Mouse (Mus musculus): ENCODE measurements around the gene Tsen54. TPM values are rescaled to one million over a fixed set of nuclear protein-coding genes. Genes with fewer than 3 reads are reported as not detected.
"Not testable (repeated sequence)": the region's sequence is repeated elsewhere in the genome, so short reads cannot be mapped to it uniquely, and the experiment has no call there.

Tsen54 gene
- total RNA-seq, 2 experiments from 2014 or later = 12.5 to 12.7 TPM

DNA sequence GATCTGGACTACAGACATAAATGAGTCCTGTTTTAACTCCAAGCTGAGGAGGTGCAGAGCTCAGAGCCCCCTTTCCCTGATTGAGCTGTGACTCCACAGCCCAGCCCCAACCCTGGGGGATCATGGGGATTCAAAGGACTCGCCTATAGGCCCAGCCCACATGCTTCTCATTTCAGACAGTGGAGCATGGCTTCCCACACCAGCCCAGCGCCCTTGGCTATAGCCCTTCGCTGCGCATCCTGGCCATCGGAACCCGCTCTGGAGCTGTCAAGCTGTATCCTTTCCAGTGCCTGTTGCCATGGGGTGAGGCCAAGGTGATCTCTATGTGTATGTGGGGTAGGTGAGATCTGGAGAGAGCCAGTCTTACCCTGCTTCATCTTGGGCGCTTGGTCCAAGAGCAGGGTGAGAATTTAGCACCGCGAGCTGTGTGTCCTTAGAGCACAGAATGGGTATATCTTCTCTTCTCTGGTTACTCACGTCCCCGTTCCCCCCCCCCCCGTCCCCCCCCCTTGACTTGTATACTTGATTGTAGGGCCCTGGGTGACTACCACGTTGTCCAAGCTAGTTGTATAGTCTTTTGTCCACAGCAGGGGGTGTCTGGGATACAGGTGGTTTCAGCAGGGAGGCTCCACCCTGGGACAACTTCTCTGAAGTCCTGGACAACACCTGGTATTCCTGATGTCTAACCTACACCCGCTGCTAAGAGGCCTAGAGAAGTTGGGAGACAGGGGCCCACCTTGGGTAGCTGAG, 28.8 kb downstream of the Tsen54 start:
- DNase-seq (ENCODE audit: low spot score in 2 of 2) = no peak
- intact Hi-C loops (cut with DNase I) = loop anchor here (10.0 kb wide), 1 partner anchor 141 kb away; no protein-coding TSS in a partner anchor

DNA sequence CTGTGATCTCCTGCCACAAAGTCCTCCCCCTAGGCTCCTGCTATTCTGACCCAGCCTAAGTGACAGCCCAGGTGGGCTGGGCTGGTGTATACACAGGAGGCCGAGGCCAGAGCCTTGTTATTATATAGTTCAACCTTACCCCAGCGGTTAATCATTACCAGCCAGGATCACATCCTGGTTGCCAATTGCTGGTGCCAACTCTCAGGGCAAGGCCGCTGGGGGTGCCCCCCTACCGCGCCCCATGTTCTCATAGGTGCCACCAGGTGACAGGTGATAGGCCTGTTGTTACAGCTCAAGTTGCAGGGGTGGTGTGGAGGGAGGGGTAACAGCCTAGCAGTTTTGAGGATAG, 29.3 kb downstream of the Tsen54 start:
- intact Hi-C loops (cut with DNase I) = loop anchor here (10.0 kb wide), 1 partner anchor 141 kb away; no protein-coding TSS in a partner anchor
- DNase-seq (ENCODE audit: low spot score in 2 of 2) = no peak

GRCm38 (mm10) chr11:115844240-115844639, 29.7 kb downstream of the Tsen54 start:
- no peak for DNase-seq (ENCODE audit: low spot score in 2 of 2)
- intact Hi-C loops (cut with DNase I) = loop anchor here (10.0 kb wide), 1 partner anchor 141 kb away; no protein-coding TSS in a partner anchor

DNA sequence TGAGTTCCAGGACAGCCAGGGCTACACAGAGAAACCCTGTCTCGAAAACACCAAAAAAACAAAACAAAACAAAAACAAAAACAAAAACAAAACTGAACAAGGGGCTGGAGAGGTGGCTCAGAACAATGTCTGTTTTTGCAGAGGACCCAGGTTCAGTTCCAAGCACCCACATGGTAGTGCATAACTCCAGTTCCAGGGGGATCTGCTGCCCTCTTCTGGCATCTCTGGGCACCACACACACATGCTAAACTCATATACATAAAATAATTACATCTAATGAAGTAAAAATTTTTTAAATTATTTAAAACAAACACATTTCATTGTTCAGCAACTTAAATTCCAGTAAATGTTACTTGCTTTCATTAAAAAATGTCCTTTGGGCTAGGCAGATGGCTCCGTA, 31.3 kb downstream of the Tsen54 start:
- DNase-seq (ENCODE audit: low spot score in 2 of 2) = no peak
- intact Hi-C loops (cut with DNase I) = loop anchor here (10.0 kb wide), 1 partner anchor 139 kb away; no protein-coding TSS in a partner anchor

GRCm38 (mm10) chr11:115854674-115855073, 40.1 kb downstream of the Tsen54 start:
- intact Hi-C loops (cut with DNase I) = loop anchor here (5.0 kb wide), 1 partner anchor 132 kb away; no protein-coding TSS in a partner anchor
- peak; percentile 16 to 54 for DNase-seq (ENCODE audit: low spot score in 2 of 2)

DNA sequence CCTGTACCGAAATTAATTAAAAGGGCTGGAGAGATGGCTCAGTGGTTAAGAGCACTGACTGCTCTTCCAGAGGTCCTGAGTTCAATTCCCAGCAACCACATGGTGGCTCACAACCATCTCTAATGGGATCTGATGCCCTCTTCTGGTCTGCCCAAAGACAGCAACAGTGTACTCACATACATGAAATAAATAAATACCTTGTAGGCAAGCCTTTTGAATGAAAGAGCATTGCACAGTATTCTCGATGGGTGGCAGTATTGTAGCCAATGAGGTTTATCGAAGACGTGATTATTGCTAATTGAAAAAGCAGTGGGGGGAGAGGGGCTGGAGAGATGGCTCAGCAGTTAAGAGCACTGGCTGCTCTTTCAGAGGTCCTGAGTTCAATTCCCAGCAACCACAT, 42.6 kb downstream of the Tsen54 start:
- DNase-seq (ENCODE audit: low spot score in 2 of 2) = not testable (repeated sequence)
- intact Hi-C loops (cut with DNase I) = loop anchor here (5.0 kb wide), 1 partner anchor 135 kb away; no protein-coding TSS in a partner anchor

- DNase-seq (ENCODE audit: low spot score in 2 of 2) = no peak
- intact Hi-C loops (cut with DNase I) = loop anchor here (5.0 kb wide), 1 partner anchor 136 kb away; no protein-coding TSS in a partner anchor
Measured at GRCm38 (mm10) chr11:115857936-115858335, 43.4 kb downstream of the Tsen54 start.

- DNase-seq (ENCODE audit: low spot score in 2 of 2) = no peak
- intact Hi-C loops (cut with DNase I) = loop anchor here (5.0 kb wide), 1 partner anchor 136 kb away; no protein-coding TSS in a partner anchor
Measured at GRCm38 (mm10) chr11:115858354-115858753, 43.8 kb downstream of the Tsen54 start, which contains the start of gene Myo15b. Gene Myo15b (plus strand): TSS chr11:115858406.

GRCm38 (mm10) chr11:115859143-115859945, 44.8 kb downstream of the Tsen54 start:
- intact Hi-C loops (cut with DNase I) = loop anchor here (1.0 to 5.0 kb wide), 2 partner anchors 45 to 137 kb away; partner anchors contain the start of gene Tsen54
- DNase-seq (ENCODE audit: low spot score in 2 of 2) = peak; percentile 60

GRCm38 (mm10) chr11:115863895-115864294, 49.4 kb downstream of the Tsen54 start:
- intact Hi-C loops (cut with DNase I) = no loop called here
- DNase-seq (ENCODE audit: low spot score in 2 of 2) = no peak

DNA sequence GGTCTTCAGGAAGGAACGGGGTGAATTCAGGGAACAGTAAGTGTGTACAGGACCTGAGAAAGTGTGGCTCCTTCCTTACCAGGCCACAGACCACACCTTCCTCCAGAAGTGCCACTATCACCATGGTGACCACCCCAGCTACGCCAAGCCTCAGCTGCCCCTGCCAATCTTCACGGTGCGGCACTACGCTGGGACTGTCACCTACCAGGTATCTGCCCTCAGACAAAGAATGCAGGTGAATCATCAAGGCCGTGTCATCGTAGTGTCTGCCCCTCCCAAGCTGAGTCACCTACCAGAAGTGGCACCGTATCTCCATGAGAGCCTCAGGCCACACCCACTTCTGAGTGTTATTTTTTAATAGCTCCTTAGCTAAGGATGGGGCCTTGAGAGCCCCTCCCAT, 54.9 kb downstream of the Tsen54 start:
- intact Hi-C loops (cut with DNase I) = no loop called here
- DNase-seq (ENCODE audit: low spot score in 2 of 2) = no peak

DNA sequence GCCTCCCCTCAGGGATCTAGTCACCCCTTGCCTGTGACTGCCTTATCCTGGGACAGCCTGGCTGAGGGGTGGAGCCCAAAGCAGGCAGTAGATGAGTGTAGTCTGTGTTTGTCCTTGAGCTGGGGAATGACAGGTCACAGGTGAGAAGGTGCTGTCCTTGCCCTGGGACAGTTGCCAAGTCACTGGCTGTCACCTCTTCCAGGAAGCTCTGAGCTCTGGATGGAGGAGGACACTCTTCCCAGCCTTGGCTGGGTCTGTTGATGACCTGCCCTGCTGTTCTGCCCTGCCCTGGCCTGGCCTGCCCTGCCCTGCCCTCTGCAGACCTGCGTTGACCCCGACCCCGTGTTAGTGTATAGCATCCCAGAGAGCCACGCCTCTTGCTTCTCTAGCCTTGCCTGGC, 57.9 kb downstream of the Tsen54 start:
- DNase-seq (ENCODE audit: low spot score in 2 of 2) = no peak
- intact Hi-C loops (cut with DNase I) = no loop called here

Small RNA genes lying within 50 kb of the gene (microRNA-seq; reads per million reads assigned to microRNA genes)
- 1.7 reads per million in 2 experiments for gene Mir5621

Other genes with a start within 250 kb of the Tsen54 start
- 10 to 100 TPM; 52.2 to 56.2 TPM for gene Mrps7, start 210.8 kb upstream of the Tsen54 start, total RNA-seq (2021)
- gene Gga3, start 210.7 kb upstream of the Tsen54 start, total RNA-seq (2021) = 10 to 100 TPM; 76.5 to 88.6 TPM
- 10 to 100 TPM; 17.6 to 19.4 TPM for gene Mif4gd, start 201.8 kb upstream of the Tsen54 start, total RNA-seq (2021)
- 10 to 100 TPM; 54.3 to 59.3 TPM for gene Slc25a19, start 186.4 kb upstream of the Tsen54 start, total RNA-seq (2021)
- gene Grb2, start 106.1 kb upstream of the Tsen54 start, total RNA-seq (2021) = 100 to 1,000 TPM; 204 TPM
- gene Tmem94, start 49.3 kb upstream of the Tsen54 start, total RNA-seq (2021) = 10 to 100 TPM; 54.9 to 59.1 TPM
- 10 to 100 TPM; 18.8 to 20.7 TPM for gene Caskin2, start 1.1 kb upstream of the Tsen54 start, total RNA-seq (2021)
- gene Llgl2, start 9.3 kb downstream of the Tsen54 start, total RNA-seq (2021) = 1 to 10 TPM; 3.7 to 4.0 TPM
- under 1 TPM; 0.11 to 0.23 TPM for gene Myo15b, start 43.7 kb downstream of the Tsen54 start, total RNA-seq (2021)
- under 1 TPM in 1 of 2 experiments, not detected in 1; 0.32 TPM for gene Smim5, start 85.2 kb downstream of the Tsen54 start, total RNA-seq (2021)
- not detected for gene Smim6, start 97.3 kb downstream of the Tsen54 start, total RNA-seq (2021)
- gene Sap30bp, start 118.6 kb downstream of the Tsen54 start, total RNA-seq (2021) = 10 to 100 TPM; 40.4 to 45.5 TPM
- gene Recql5, start 118.8 kb downstream of the Tsen54 start, total RNA-seq (2021) = 10 to 100 TPM; 22.3 to 26.3 TPM
- 1 to 10 TPM; 3.7 to 6.6 TPM for gene Itgb4, start 160.0 kb downstream of the Tsen54 start, total RNA-seq (2021)
- 10 to 100 TPM; 14.7 to 18.7 TPM for gene Galk1, start 198.0 kb downstream of the Tsen54 start, total RNA-seq (2021)
- gene H3f3b, start 213.2 kb downstream of the Tsen54 start, total RNA-seq (2021) = 100 to 1,000 TPM; 225 to 260 TPM
- gene Unk, start 215.6 kb downstream of the Tsen54 start, total RNA-seq (2021) = 10 to 100 TPM; 20.7 to 21.7 TPM